Mouse (Mus musculus): Measurements from ENCODE around the gene Tmem131l.

GRCm38 (mm10) chr3:83962571-83962970 lies 77.4 kb downstream of the Tmem131l start:
- TF ChIP-seq CTCF (IDR thresholded peaks at IDR 0.05; ENCODE audit: extremely low read depth, insufficient read length, insufficient replicate concordance, low read depth, low read length) (no peak), POLR2A (IDR thresholded peaks at IDR 0.05; ENCODE audit: low read depth, low read length) (no peak)
